Mouse (Mus musculus) thymus, postnatal 36 days (tissue): ENCODE results near the gene Vdac2.

Source experiments
- DNase-seq, 2 experiments: peaks; one replicate each; pipeline ENCODE4 v3.0.0; 2022; ENCODE audit warnings: mixed read lengths in 2 of 2

Gene Vdac2

DNA sequence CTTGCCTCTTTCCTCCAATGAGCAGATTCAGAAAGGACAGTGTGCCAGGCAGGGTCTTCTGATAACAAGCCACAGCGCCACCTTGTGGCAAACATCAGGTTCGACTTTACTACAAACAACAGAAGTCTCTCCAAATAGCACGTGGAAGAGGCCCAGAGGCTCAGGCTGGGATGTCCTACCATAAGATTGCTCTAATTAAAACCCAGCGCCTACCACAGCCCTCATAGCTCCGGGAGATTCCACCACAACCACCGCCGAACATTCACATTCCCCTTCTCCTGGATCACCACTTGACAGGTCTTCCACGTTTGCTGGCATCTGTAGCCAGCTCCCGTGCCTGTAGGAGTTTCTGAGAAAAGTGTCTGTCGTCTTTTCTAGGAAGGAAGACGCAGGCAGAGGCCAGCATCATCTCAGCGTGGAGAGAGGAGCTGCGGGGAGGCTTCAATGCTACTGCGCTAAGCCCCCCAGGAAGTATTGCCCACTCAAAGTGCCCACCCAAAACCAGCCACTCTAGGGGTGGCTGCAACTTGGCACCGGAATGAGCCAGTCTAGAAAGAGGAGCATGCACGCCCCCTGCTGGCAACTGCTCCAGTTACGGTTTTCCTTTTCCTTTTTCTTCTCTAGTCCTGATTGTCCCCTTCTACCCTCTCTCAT lies 28.5 kb downstream of the Vdac2 start:
- peak; percentile 72 to 78 for DNase-seq

GRCm38 (mm10) chr14:21854271-21854670 lies 29.2 kb downstream of the Vdac2 start:
- DNase-seq = no peak

DNA sequence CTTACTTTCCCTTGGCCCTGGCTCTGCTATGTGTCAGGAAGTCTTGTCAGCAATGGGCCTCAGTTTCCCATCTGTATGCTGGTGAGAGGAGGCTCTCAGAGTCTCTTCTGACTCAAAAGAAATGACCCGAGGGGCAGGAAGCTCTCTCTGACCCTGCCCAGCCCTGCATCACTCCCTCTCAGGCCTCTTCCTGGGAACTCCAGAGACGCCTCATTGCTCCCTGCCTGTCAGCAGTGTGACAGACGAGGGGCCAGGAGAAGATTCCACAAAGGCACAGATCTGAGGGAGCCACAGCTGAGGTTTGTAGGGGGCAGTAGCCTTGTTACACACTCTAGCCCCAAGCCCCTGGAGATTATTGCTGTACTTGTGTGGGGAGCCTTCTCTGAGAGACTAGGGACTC lies 30.9 kb downstream of the Vdac2 start:
- no peak for DNase-seq

- DNase-seq = no peak
These were observed 31.8 kb downstream of the Vdac2 start for GRCm38 (mm10) chr14:21856886-21857285.

DNA sequence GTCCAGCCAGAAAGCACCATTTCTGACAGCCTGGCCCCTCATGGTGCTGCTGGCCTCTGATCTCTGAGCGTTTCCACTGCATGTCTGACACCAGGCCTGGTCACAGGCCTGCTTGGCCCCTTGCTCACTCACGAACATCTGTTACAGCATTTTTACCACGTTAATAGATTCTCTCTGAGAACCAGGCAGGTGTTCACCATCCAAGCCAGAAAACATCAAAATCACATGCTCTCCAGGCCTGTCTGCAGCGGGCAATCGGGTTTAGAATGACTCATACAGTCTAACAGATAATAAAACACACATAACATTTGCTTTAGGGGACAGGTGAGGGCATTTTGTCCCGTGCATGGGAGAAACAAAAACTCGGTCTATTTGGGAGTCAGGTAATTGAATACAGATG lies 41.3 kb downstream of the Vdac2 start:
- no peak for DNase-seq

DNA sequence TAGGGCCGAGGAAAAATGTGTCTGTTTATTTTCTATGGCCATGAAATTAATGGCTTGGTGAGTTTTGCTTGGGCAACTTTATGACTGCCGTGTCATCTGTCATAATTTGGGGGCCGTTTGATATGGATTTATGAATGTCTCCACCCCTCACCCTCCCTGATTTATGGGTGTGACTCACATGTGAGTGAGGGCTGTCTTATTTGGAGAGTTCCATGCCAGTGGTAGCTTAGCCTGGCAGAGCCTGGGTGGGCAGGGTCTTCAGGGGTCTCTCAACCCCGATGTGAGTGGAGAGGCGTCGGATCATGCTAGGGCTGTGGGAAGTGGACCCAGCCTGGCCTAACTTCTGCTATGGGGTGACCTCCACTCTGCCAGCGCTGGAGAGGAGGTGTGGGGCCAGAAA lies 41.8 kb downstream of the Vdac2 start:
- DNase-seq = no peak

- DNase-seq = no peak
These were observed 65.4 kb downstream of the Vdac2 start for GRCm38 (mm10) chr14:21890430-21890829.

DNA sequence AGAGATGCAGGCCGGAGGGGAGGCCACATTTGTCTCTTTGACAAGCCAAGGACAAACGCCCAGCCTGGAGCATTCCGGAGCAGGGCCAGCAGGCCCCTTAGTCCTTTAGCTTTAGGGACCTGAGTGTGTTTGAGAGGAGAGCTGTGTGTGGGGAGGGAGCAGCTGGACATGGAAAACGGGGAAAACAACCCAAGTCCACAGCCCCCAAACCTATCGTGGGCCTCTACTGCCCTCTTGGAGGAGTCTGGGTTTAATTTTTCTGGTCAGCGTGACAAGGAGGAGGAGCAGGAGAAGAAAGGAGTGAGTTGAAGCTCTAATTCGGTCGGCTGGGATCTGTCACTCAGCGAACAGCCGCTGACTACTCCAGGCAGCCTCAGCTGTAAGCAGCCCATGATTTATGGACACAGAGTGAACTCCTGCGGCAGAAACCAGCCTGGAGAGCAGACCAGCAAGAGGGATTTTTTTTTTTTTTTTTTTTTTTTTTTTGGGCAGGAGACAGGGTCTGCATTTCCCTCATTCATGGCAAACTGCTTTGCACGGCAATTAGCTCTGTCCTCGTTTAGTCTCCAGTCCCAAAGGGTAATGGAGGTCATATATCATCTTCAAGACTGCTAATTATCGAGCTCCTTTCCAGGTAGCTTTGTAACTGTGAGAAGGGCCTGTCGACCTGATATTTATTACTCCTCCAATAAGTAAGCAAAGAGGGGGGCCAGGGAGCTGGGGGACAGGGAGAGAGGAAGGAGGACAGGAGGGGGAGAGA lies 66.7 kb downstream of the Vdac2 start:
- DNase-seq = no peak

- DNase-seq = no peak
These were observed 67.3 kb downstream of the Vdac2 start for GRCm38 (mm10) chr14:21892341-21892659.
